Mouse (Mus musculus) MEL-GATA-1-ER (cell line): Measurements from ENCODE around the gene Phf12.
"Not testable (repeated sequence)": the region's sequence is repeated elsewhere in the genome, so short reads cannot be mapped to it uniquely, and the experiment has no call there.

Experiments used
- DNase-seq: peaks from one replicate; pipeline ENCODE4 v3.0.0-alpha.2; 2012; ENCODE audit warnings: low read depth; ENCODE audit errors: extremely low read depth

Gene Phf12

DNA sequence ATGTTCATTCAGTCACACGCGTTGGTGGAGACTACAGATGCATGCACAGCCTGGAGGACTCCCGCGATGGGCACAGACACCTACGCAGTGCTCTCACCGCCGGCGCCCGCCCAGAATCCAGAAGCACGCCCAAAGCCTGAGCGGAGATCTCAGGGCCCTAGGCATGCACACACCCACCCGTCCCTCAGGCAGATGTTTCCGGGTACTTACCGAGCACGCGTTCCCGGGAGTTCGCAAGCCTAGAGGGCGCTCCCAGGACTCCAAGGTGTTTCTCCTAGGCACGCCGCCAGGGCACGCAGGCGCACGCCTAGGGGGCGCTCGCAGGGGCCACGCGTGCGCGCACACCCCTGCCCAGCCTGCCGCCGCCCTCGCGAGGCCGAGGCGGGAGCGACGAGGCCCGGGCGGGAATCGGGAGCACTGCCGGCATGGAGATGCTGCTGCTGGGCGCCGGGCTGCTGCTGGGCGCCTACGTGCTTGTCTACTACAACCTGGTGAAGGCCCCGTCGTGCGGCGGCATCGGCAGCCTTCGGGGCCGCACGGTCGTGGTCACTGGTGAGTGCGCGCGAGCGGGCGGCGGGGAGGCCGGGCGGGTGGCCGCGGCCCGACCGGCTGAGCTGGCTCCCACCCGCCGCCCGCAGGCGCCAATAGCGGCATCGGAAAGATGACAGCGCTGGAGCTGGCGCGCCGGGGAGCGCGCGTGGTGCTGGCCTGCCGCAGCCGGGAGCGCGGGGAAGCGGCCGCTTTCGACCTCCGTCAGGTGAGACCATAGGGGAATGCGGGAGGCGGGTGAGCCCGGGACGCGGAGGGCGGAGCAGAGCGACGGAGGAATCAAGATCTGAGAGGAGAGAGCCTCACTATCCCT is 49.6 kb downstream of the Phf12 start, which contains the start of gene Dhrs13:
TSS of gene Dhrs13 (plus strand) at position 334 of the 862 bp plus-strand sequence.
- peak; percentile 77 for DNase-seq

DNA sequence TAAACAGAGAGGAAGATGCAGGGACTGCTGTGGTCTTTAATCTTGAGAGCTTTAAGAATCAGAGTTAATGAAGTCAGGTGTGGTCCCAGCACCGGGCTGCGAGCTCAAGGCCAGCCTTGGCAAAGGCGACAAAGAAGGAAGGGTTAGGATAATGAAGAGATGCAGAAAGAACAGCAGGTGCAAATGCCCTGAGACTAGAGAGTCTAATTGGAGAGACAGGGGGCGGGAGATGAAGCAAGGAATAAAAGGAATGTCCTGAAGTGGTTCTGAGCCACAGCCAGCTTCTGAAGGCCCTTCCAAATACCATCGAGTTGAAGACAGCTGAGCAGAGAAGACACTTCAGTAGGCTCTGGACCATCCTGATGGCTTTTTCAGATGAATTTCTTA is 50.2 kb downstream of the Phf12 start:
- no peak for DNase-seq

DNA sequence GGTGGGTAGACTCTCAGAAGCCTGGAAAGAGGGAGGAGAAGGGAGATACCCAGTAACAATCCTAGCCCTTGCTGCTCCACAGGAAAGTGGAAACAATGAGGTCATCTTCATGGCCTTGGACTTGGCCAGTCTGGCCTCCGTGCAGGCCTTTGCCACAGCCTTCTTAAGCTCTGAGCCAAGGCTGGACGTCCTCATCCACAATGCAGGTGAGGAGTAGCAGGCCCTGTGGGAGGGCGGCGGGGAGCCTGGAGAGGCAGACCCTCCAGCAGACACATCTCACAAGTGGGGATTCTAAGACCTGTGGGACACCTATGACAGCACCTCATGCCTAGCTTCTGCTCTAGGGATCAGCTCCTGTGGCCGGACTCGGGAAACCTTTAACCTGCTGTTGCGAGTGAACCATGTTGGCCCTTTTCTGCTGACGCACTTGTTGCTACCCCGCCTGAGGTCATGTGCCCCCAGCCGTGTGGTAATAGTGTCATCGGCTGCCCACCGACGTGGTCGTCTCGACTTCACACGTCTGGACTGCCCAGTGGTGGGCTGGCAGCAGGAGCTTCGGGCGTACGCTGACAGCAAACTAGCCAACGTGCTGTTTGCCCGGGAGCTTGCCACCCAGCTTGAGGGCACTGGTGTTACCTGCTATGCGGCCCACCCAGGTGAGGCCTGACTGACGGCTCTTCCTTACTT is 51.5 kb downstream of the Phf12 start:
- no peak for DNase-seq

DNA sequence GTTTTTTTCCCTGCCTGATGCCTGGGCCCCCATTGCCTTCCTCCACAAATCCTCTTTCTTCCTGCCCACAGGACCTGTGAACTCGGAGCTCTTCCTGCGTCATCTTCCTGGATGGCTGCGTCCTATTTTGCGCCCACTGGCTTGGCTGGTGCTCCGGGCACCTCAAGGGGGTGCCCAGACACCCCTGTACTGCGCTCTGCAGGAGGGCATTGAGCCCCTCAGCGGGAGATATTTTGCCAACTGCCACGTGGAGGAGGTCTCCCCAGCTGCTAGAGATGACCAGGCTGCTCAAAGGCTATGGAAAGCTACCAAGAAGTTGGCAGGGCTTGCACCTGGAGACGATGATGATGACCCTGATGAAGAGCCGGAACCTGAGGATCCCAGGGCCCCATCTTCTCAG is 54.2 kb downstream of the Phf12 start:
- no peak for DNase-seq

DNA sequence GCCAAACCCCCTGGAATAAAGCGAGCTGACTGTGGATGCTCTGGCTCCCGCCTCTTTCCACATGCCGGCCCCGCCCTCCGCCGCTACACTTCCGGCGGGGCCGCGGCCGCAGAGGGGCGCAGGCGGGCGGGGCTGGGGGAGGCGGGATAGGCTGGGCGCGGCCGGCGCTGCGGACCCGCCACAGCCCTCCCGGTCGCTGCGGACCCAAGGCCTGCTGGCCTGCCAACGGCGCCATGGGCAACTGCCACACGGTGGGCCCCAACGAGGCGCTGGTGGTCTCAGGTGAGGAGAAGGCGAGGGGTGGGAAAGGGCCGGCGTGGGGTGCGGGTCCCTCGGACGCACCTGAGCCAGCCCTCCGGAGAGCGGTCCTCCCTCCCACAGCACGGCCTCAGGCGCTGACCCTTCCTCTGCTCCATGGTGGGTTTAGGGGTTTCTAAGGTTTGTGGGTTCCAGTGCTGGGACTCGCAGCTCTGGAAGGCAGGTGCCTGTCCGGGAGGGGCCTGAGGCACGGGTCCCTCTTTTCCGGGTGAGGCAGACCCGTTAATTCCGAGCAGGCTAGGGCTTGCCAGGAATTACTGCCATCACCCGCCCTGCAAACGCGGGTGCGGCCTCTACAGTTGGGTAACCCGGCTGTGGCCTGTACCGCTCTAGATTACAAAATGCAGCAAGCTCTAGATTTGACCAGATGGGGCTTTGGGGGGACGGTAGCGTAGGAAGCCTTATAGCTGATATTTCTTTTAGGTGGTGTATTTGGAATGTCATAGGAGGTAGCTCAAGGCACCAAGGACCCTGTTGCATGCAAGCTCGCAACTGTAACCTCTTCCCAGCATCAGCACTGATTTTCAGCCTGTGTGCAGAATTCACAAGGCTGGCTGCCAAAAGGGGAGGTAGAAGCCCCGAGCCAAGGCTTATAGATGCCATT is 55.5 kb downstream of the Phf12 start, which contains the start of gene Flot2:
TSS of gene Flot2 (plus strand) at position 101 of the 922 bp plus-strand sequence.
- DNase-seq: no peak

DNA sequence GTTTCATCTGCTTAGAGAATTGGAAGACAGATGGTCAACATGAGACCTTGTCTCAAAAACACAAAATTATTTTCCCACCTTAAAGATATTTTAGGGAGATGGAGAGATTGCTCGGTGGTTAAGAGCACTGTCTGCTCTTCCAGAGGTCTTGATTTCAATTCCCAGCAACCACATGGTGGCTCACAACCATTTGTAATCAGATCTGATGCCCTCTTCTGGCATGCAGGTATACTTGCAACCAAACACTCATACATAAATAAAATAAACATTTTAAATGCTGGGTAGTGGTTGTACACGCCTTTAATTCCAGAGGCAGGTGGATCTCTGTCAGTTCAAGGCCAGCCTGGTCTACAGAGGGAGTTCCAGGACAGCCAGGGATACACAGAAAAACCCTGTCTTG is 58.3 kb downstream of the Phf12 start:
- no peak for DNase-seq

DNA sequence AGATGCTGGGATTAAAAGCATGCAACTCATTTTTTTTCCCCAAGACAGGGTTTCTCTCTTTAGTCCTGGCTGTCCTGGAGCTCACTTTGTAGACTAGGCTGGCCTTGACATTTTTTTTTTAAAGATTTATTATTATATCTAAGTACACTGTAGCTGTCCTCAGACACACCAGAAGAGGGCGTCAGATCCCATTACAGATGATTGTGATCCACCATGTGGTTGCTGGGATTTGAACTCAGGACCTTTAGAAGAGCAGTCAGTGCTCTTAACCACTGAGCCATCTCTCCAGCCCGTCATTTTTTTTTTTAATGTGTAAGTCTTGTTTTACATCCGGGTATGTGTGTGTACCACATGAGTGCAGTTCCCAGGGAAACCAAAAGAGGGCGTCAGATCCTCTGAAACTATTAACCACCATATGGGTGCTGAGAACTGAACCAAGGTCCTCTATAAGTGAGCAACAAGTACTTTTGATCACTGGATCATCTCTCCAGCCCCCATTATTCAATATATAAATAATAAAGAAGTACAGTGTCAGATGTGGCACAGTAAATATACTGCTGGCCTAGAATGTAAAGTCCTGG is 59.8 kb downstream of the Phf12 start:
- not testable (repeated sequence) for DNase-seq

DNA sequence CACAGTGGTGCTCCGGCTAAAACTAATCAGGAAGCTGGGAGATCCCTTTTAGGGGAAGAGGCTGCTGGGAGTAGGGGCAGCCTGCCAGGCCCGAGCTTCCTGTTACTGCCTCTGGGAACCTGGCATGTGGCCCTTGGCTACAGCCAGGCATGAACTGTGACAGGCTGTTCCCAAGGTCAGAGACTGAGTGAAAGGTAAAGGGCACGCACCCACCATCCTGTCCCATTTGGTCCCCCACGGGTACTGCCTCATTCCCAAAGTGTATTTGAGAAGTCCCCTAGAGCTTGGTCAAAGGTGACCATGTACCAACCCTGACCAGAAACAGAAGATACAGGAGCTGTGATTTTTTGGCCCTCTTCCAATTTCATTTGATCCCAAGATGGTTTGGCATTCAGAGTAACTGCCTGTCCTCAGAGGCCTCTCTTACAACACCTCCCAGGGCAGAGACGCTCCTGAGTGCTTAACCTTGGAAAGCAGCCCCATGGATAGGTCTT is 62.3 kb downstream of the Phf12 start:
- no peak for DNase-seq

DNA sequence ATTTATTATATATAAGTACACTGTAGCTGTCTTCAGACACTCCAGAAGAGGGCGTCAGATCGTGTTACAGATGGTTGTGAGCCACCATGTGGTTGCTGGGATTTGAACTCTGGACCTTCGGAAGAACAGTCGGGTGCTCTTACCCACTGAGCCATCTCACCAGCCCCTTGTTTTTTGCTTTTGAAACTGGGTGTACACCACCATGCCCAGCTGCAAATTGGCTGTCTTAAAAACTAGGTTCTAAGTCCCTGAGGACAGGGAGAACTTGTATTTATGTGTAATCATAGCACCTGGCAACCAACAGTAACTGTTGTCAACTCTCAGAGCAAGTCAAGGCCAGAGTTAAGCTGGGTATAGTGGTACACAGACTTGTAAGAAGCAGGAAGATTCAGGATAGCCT is 66.1 kb downstream of the Phf12 start:
- DNase-seq: not testable (repeated sequence)

DNA sequence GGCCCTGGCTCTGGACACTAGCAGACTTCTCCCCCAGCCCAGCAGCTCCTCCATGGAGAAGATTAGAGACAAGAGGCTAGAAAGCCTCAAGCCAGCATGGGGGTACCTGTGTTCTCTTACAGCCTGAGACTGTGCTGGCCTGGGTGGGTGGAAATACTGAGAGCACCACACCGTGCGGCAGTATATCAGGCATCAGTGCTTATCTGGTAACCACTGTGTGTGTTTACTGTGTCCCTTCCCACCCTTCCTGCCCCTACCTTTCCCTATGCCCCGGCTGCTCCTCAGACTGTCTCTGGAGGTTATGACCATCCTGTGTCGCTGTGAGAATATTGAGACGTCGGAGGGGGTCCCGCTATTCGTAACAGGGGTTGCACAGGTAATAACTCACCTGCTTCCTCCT is 70.5 kb downstream of the Phf12 start:
- DNase-seq: no peak

DNA sequence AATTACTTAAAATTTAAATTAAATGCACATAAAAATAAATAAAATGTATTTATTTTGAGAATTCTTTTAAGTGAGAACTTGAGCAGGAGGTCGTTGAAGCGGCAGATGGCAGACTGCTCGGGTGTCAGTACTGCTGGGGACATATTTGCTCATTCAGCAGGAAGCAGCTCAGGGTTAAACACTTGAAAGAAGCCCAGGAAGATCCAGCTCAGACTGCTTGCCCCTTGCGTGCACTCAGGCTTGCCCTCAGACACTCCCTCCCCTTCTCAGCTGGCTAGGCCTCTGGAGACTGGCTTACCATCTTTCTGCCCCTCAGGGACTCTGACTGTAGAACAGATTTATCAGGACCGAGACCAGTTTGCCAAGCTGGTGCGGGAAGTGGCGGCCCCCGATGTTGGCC is 74.4 kb downstream of the Phf12 start:
- DNase-seq: no peak

DNA sequence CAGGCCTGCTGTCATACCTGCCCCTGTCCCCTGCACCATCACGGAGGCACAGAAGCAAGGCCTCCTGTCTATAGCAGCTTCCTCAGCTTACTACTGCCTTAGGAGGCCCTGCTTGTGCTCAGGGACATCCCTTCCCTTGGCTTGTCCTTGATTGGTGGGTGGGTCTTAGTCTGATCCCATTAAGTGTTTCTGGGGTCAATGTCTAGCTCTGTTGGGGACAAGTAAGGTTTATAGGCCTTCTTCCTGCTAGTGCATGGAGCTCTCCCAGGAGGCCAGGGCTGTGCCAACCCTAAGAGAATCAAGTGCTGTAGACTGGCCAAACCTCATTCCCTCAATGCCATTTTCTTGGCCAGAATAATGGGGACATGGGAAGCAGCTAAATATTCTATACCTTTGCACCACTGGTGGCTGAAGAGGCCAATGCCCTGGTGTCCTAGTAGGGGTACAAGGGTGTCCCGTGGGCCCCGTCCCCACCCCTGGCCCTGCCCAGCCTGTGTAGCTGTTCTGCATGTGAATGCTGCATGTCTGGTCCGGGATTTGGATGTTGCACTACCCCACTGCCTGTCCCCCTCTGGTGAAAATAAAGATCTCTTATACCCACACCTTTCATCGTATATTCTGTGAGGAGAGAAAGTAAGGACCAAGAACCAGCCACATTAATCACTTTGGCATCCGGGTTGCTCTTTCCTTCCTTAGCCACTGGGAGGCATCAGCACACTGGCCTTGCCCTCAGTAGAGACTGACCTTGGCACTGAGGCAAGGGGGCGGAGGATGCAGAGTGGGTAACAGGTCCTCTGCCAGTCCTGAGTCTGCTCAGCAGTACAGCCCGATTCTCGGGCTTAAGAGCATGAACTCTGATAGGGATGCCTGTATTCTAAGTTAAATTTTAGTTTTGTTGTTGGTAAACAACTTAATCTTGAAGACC is 77.5 kb downstream of the Phf12 start:
- DNase-seq: no peak

DNA sequence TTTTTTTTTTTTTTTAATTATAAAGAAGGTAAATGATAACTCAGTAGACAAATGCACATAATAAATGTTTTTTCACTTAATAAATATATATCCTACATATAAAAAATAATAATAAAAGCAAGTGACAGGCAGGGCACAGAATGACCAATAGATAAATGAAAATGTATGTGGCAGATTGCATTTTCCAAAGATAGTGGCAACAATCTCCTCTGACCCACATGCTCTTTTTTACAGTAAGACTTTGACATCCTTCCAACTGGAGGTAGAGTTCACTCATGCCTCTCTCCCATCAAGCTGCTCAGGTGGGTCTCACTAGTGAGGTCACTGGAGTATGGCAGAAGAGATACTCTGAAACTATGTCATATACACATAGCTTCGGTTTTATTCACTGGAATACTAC is 80.0 kb downstream of the Phf12 start:
- DNase-seq: no peak

DNA sequence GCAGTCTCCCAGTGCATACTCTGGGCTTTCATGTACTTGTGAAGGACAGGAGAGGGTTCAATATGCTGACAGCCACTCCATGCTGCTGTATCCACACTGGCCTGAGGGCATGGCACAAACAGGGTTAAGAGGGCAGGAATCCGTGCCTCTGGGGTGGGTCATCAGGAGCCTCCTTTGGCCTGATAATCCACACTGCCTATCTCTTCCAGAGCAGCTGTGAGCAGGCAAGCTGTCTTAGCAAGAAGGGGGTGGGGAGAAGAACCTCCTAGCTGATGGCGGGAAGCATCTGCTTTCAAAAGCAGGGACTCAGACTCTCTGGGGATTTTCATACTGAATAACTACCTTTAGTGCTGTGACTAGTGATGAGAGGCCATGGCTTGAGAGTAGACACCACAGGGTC is 83.4 kb downstream of the Phf12 start:
- DNase-seq: no peak

DNA sequence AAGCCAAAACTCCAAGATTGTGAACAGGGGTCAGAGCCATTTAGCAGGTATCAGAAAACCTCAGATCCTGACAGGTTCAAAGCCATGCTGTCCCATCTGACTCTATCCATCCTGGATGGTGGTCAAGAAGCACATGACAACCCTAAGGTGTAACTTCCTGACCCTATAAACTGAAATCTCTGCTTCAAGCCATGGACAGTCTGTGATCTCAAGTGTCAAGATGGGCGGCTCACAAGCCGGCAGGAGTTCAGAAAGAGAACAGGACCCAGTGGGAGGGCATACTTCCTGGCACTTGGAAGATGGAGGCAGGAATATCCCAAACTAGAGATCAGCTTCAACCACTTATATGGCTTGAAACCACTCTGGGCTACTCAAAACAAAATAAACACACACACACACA is 84.1 kb downstream of the Phf12 start:
- DNase-seq: no peak

DNA sequence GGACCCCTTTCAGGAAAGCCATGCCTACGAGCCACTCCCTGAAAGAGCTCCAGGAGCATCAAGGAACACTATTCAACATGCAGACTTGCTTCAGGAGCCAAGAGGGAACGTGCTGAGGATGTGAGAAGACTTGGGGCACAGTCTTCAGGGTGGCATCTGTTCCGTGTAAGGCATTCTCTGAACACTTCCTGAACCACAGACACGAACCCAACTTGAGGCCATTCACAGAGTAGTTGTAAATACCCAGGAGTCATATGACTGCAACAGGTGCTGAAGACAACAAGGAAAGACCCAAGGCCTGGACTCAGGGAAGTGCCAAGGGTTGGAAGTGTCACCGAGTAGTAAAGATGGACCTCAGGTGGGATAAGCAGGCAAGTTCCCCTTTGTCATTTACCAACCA is 85.0 kb downstream of the Phf12 start:
- no peak for DNase-seq

DNA sequence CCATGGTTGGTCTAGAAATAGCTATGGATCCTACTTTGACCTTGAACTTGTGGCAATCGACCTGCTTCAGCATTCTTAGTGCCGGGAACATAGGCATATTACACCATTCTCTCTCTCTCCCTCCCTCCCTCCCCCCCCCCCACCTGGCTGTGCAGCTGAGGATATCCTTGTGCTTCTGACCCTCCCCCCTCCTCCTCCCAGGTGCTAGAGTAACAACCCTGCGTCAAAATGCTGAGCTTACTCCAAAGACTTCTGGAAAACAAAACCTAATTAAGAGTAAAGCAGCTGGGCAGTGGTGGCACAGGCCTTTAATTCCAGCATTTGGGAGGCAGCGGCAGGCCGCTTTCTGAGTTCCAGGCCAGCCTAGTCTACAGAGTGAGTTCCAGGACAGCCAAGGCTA is 86.6 kb downstream of the Phf12 start:
- DNase-seq: no peak

DNA sequence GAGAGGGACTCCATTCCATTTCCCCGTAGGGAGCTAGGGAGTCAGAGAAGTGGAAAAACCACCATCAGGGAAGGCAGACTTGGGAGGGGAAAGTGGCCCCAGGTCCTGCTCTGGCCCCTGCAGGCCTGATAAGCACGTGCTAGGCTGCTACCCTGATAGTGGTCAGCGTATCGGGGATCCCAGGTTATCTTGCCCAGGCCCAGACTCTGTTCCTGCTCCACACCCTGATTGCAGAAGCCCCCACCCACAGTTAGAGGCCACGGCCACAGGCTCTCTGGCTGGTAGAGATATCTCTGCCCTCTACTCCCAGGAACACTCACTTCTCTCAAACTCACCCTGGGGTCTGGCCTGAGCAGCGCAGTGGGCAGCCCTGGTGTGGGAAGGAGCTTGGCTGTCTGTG is 87.1 kb downstream of the Phf12 start:
- DNase-seq: peak; percentile 78

DNA sequence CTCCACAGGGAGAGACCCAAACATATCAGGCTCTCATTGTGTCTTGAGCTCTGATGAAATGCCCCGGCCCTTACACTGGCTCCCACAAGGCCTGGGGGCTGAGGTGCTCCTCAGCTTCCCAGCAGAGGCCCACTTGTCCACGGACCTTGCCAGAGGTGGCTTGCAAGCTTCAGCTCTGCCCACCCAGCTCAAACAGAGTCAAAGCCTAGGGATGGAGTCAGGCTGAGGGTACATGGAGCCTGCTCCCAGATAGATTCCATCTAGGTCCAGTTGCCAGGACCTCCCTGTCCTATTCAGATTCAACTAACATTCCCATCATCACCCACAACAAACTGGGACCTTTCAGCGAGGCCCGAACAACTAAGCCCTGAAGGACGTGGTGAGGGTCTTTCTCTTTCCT is 89.4 kb downstream of the Phf12 start:
- DNase-seq: no peak
